Mouse (Mus musculus): ENCODE results near the gene Tmed8. TPM values are rescaled to one million over a fixed set of nuclear protein-coding genes. Genes with fewer than 3 reads are reported as not detected.

Tmed8 gene
- total RNA-seq, 2 experiments from 2014 or later, result 1.9 to 2.1 TPM

GRCm38 (mm10) chr12:87127256-87127655, 73.0 kb downstream of the Tmed8 start:
- DNase-seq, result no peak
- intact Hi-C loops (cut with DNase I; ENCODE audit: low total_unique reads), result no loop called here

GRCm38 (mm10) chr12:87121918-87122589, 78.2 kb downstream of the Tmed8 start:
- DNase-seq, result no peak
- intact Hi-C loops (cut with DNase I; ENCODE audit: low total_unique reads), result no loop called here

Other genes starting within 250 kb of the Tmed8 start
- not detected for gene Zdhhc22, start 210.0 kb downstream of the Tmed8 start, total RNA-seq (2021)
- gene Tmem63c, start 179.1 kb downstream of the Tmed8 start, total RNA-seq (2021), result under 1 TPM; 0.07 to 0.10 TPM
- gene Ngb, start 97.9 kb downstream of the Tmed8 start, total RNA-seq (2021), result under 1 TPM in 1 of 2 experiments, not detected in 1; 0.27 TPM
- 10 to 100 TPM; 41.5 to 41.7 TPM for gene Gstz1, start 53.3 kb downstream of the Tmed8 start, total RNA-seq (2021)
- 1 to 10 TPM; 5.8 to 6.2 TPM for gene Pomt2, start 52.5 kb downstream of the Tmed8 start, total RNA-seq (2021)
- gene Samd15, start 731 bp downstream of the Tmed8 start, total RNA-seq (2021), result under 1 TPM in 1 of 2 experiments, not detected in 1; 0.29 TPM
- under 1 TPM; 0.23 to 0.49 TPM for gene Noxred1, start 38.3 kb upstream of the Tmed8 start, total RNA-seq (2021)
- gene Vipas39, start 65.8 kb upstream of the Tmed8 start, total RNA-seq (2021), result 10 to 100 TPM in 1 of 2 experiments, 1 to 10 TPM in 1; 9.0 to 11.0 TPM
- gene Ahsa1, start 66.0 kb upstream of the Tmed8 start, total RNA-seq (2021), result 100 to 1,000 TPM; 111 to 115 TPM
- under 1 TPM in 1 of 2 experiments, not detected in 1; 0.08 TPM for gene Ism2, start 99.3 kb upstream of the Tmed8 start, total RNA-seq (2021)
- gene Sptlc2, start 187.9 kb upstream of the Tmed8 start, total RNA-seq (2021), result 10 to 100 TPM; 16.8 to 20.2 TPM
- gene Slirp, start 243.4 kb upstream of the Tmed8 start, total RNA-seq (2021), result 100 to 1,000 TPM; 142 to 154 TPM
- gene Alkbh1, start 243.6 kb upstream of the Tmed8 start, total RNA-seq (2021), result 1 to 10 TPM; 6.0 to 7.6 TPM